Mouse (Mus musculus) urinary bladder, postnatal 10 days (tissue): Measurements from ENCODE around the gene Fam174b.

ENCODE experiments used
- DNase-seq: peaks from one replicate; pipeline ENCODE4 v3.0.0; 2022; ENCODE audit warnings: low spot score

The Fam174b gene

DNA sequence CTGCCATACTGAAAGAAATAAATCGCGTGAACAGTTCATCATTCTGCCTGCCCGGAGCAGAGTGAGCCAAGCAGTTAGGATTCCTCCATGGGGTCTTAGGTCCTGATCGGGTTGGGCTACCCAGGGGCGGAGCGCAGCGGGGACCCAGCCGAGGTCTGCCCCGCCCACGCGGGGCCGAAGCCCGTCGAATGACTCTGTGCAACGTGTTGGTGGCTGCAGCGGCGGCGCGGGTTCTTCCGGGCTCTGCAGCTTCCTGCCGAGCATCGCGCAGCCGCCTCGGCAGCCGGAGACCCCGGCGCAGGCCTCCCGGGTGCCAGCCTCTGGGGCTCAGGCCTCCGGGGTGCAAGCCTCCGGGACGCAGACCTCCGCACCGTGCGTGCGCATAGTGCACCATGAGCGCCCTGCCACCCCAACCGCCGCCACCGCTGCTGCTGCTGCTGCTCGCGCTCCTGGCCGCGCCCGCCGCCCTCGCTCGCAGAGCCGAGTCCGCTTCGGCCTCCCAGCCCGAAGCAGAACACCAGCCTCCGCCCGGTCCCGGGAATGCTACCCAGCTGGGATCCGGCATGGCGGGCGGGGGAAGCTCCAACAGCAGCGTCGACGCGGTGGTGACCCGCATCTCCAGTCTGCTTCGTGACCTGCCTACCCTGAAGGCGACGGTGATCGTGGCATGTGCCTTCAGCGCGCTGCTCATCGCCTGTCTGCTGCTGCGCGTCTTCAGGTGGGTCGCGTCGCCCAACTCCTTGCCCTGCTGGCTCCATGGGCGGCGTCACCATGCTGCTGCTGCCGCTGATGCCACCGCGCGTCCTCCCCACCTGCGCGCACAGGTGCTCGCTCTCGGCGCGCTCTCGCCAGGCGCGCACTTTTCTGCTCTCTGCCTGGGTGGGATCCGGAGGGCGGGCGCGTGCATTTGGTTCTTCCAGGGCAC lies at the start of gene Fam174b:
Fam174b (plus strand) TSS at position 192 of the 925 bp plus-strand sequence.
- no peak for DNase-seq

DNA sequence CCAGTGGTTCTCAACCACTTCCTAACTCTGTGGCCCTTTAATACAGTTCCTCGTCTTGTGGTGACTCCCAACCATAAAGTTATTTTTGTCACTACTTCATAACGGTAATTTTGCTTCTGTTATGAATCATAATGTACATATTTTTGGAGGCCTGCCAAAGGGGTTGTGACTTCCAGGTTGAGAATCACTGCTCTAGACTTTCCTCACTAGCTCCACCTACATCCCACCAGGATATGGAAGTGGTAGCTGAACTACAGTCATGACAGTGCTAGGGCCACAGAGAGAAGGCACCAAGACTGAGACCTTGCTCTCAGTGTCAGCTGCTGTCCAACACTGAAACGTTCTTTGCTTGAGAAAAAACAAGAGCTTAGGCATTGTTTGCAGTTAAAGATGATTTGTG lies 43.0 kb upstream of the Fam174b start:
- no peak for DNase-seq

GRCm38 (mm10) chr7:73704305-73704704 lies 35.8 kb upstream of the Fam174b start:
- DNase-seq: no peak

GRCm38 (mm10) chr7:73713506-73713905 lies 26.6 kb upstream of the Fam174b start:
- DNase-seq: no peak

DNA sequence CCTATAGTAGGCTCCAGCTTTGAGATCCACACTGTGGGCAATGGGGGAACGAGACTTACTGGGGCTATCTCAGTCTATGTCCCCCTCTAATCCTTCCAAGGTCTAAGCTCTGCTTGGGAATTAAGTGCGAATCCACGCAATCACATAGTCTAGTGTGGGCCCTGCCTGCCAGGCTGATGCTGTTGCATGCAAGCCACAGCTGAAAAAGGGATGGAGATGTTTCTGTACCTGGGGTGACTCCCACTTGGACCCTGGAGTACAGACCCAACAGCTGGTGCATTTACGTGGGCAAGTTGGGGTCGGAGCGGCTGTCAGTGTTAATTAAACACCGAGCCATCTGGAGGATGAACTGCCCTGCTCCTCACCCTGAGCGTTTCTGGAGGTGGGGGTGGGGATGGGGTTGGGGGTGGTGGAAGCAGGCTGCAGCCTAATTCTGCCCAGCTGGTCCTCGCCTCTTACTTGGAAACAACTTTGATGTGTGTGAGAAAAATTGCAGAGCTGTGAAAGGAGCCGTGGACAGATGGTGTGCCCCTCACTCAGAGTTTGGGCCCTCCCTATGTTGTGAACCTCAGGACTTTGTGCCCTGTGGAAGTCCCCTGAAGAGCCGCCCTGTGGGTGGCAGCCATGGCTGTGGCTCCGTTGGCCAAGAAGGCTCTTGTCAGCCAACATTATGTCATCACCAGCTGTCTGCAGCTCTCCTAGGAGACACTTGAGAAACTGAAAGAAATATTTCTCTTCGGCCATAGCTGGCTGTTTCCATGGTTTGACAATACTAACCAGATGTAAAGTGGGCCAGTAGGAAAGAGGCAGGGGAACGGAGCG lies 24.0 kb upstream of the Fam174b start:
- DNase-seq: no peak

DNA sequence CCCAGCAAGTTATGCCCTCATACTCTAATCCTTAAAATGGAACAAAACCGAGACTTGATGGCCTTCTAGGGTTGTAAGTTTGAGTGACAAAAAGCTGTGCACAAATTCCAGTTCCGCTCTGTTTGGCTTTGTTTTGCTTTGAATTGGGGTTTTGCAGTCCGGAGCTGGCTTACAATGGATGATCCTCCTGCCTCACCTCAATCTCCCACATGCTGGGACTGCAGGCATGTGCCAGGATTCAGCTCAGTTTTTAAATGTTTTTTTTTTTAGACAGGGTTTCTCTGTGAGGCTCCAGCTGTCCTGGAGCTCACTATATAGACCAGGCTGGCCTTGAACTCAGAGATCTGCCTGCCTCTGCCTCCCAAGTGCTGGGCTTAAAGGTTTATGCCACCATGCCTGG lies 23.3 kb upstream of the Fam174b start:
- no peak for DNase-seq

- DNase-seq: no peak
Observed at GRCm38 (mm10) chr7:73718031-73718430, 22.1 kb upstream of the Fam174b start.

DNA sequence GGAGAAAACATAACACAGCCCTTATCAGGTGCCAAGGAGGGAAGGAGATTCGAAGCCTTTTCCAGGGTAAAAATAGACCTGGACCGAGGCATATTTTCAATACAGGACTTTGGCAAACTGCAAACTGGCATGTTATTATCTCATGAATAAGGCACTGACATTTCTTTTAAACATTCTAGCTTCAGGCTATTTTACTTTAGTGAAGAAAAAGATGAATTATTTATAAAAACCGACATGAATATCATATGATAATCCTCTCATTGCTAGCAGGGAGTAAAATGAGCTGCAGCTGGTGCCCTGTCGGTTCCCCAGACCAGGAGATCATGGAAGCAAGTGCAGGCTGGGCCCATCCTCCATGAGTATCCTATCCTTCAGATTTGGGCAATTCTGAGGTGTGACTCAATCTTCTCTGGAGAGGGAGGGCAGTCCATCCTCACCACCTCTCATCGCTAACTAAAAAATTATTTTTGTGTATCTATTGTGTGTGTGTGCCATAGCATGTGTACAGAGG lies 21.6 kb upstream of the Fam174b start:
- DNase-seq: no peak

DNA sequence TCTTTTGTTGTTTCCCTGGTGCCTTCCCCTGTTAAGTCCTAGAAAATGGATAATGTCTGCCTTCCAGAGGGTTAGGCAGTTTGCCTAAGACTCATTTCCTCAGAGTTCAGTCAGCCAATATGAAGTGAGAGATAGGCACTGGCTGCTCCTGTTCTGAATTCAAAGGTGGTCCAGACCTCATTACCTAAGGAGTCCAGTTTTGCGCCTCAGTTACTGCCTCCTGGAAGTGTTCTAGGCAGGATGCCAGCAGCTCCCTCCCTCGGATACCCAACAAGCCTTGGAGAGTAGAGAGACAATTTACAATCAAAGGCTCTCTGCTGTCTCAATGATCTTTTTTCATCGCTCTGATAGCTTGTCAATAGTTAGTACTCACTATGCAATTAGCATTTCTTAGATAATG lies 19.1 kb upstream of the Fam174b start:
- no peak for DNase-seq

- DNase-seq: no peak
Observed at GRCm38 (mm10) chr7:73721764-73722163, 18.3 kb upstream of the Fam174b start.

- no peak for DNase-seq
Observed at GRCm38 (mm10) chr7:73729913-73730312, 10.2 kb upstream of the Fam174b start.

- no peak for DNase-seq
Observed at GRCm38 (mm10) chr7:73730430-73731022, 9.6 kb upstream of the Fam174b start.

- DNase-seq: no peak
Observed at GRCm38 (mm10) chr7:73736046-73736445, 4.1 kb upstream of the Fam174b start.

DNA sequence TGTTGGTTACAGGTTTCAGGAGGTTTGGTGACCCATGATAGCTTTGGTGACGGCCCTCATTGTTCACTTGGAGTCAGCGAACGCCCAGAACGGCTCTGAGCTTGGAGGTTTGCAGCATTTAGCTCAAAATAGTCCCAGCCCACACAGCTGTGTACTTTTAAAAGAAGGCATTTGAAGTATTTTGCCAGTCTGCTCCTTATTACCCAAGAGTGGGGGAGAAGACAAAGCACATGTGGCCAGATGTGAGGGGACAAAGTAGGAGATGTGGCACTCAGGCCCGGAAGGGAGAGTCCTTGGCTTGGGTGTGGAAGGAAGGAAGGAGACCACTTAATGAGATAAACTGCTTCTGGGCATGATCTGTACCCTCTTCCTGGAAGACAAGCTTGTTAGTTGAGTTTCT lies 1.3 kb downstream of the Fam174b start:
- no peak for DNase-seq

DNA sequence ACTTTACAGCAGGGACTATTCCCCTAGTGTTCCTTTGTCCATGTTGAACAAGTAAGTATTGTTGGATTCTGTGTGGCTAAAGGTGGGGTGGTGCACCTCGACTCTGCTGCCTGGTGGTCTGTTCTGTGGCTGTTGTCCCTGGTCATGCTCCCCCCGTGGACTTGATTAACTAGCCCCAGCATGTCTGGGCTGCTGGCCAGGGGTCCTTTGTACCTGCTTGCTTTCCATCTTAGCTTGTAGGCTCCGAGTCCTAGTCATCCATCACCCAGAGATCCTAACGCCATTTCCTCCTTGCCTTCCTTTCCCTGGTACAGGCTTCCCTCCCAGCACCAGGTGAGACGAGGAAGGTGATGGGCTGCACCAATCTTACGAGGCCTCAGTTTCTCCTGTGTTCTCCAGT lies 1.7 kb downstream of the Fam174b start:
- DNase-seq: no peak

GRCm38 (mm10) chr7:73743144-73743543 lies 3.0 kb downstream of the Fam174b start:
- no peak for DNase-seq

DNA sequence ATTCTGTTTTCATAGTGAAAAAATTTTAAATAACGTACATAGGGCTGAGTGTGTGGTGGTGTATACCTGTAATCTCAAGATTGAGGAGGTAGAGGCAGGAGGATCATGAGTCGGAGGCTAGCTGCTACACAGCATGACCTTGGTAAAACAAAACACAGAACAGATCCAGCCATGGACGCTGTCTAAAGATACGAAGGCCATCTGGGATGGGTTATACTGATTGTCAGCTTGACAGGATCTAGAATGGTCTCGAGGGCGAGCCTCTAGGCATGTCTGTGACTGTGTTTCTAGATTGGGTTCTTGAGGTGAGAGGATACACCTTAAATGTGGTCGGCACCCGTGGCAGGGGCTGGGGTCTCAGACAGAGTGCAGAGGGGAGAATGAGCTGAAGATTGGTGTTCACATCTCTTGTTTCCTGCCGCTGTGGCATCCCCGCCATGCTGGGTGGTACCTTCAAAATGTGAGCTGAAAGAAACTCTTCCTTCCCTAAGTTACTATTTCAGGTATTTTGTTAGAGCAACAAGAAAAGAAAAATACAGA lies 3.8 kb downstream of the Fam174b start:
- no peak for DNase-seq

DNA sequence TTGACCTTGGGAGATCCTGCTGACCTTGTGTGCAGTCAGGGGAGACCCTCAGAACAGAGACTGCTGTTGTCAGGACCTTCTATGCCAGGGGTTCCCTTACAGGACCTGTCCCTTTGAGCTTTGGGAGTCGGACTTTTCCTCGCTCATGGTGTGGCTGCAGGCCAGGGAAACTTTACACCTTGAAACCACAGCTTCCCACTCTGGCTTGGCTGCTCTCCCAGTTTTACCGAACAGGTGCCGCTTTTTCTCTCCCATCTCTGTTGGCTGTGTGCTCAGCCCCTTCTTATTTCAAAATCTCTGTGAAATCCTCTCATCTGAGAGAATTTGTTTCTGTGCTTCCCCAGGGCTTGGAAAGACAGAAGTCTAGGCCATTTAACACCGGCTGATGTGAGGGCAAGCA lies 5.8 kb downstream of the Fam174b start:
- no peak for DNase-seq

- DNase-seq: no peak
Observed at GRCm38 (mm10) chr7:73746836-73747235, 6.7 kb downstream of the Fam174b start.

DNA sequence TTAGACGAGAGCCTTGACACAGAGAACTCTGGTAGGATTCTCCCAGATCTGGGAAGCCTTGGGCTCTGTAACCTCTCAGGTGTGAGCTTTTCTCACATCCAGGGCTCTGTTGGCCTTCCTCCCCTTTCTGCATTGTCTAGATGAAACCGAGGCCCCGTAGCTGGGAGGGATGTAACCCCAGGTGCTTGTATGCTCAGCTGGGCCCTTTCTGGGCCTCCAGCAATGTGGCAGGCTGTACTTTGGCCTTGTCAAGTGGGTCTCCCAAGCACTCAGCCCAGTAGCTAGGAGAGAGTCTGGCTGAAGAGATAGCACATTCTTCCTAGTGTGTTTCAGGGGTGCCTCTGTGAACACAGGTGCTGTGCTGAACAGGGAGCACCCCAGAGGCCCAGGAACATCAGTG lies 7.4 kb downstream of the Fam174b start:
- no peak for DNase-seq

- no peak for DNase-seq
Observed at GRCm38 (mm10) chr7:73748437-73749108, 8.5 kb downstream of the Fam174b start.

DNA sequence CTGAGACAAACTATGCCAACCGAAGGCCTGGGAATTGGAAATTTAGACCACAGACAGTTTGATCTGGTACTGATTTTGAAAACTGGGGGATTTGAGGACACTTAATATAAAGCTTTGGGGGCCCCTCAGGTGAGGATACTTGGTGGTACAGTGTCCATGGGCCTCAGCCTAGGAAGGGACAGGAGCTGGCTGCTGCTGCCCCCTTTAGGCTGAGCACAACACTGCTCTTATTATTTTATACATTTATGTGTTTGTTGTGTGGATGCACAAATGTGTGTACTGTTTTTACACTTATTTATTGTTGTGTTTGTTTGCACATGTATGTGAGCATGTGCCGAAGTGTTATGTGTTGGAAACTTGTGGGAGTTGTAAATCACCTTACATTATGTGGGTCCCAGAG lies 9.2 kb downstream of the Fam174b start:
- no peak for DNase-seq
